In genomic region chr12:38783291-38783690, GRCm38 (mm10) we compare ENCODE assay signal across 13 mouse cellular contexts. TPM values are rescaled to one million over a fixed set of nuclear protein-coding genes. Genes with fewer than 3 reads are reported as not detected.
DNase-seq lines count a peak whose midpoint lies in the region; ATAC-seq and TF ChIP-seq lines count a peak whose summit lies in the region.
"Had no signal": no experiment of that assay in that cellular context is flagged by ENCODE, and none has a peak within 500 bp of the region (broad histone marks: within the 10 kb centered on the region; RNA-seq: fewer than 3 reads in every experiment).

No protein-coding gene starts in this region.

- H3K9me3 ChIP-seq in forebrain, embryonic 12.5 days, result no peaks in the 10 kb centered on the region
- no peaks in the 10 kb centered on the region for H3K9me3 ChIP-seq in forebrain, embryonic 10.5 days
- H3K9me3 ChIP-seq in lung, embryonic 15.5 days, result no peaks in the 10 kb centered on the region
- H3K9me3 ChIP-seq in forebrain, embryonic 15.5 days, result no peaks in the 10 kb centered on the region
- no peaks in the 10 kb centered on the region for H3K9me3 ChIP-seq in stomach, embryonic 14.5 days (ENCODE audit: control insufficient read depth, low read depth, low read length)
- H3K9me3 ChIP-seq: limb, embryonic 12.5 days had no signal

- no peak overlapping the region for H3K9ac ChIP-seq in forebrain, embryonic 12.5 days
- H3K9ac ChIP-seq in lung, embryonic 15.5 days, result no peak overlapping the region; the same call in 1 of the 2 replicates
- H3K9ac ChIP-seq in forebrain, embryonic 15.5 days (replicated peaks), result no peak overlapping the region
- H3K9ac ChIP-seq in stomach, embryonic 14.5 days (replicated peaks; ENCODE audit: low read depth, low read length), result no peak overlapping the region
- H3K9ac ChIP-seq: limb, embryonic 12.5 days had no signal

- TF ChIP-seq CTCF in lung, adult 2 months (IDR thresholded peaks at IDR 0.05; ENCODE audit: insufficient read depth, low read length), result no peak
- no peak for TF ChIP-seq CTCF in kidney, adult 2 months (conservative IDR thresholded peaks at IDR 0.05; ENCODE audit: insufficient read depth, insufficient read length, low read depth, low read length)

- TF ChIP-seq POLR2A in lung, adult 2 months (IDR thresholded peaks at IDR 0.05; ENCODE audit: borderline replicate concordance, extremely low read depth, low read depth, low read length), result no peak
- no peak for TF ChIP-seq POLR2A in kidney, adult 2 months (IDR thresholded peaks at IDR 0.05; ENCODE audit: low read depth, low read length)

- 61% methylated on average over 1 of the region's 1 CpGs for WGBS in forebrain, embryonic 12.5 days
- WGBS in forebrain, embryonic 10.5 days, result 39% methylated on average over 1 of the region's 1 CpGs
- 55% methylated on average over 1 of the region's 1 CpGs for WGBS in lung, embryonic 15.5 days
- whole genome bisulfite sequencing in lung, adult 2 months, result 83% methylated on average over 1 of the region's 1 CpGs
- 57% methylated on average over 1 of the region's 1 CpGs for WGBS in forebrain, embryonic 15.5 days
- 56% methylated on average over 1 of the region's 1 CpGs for WGBS in stomach, embryonic 14.5 days
- 89% methylated on average over 1 of the region's 1 CpGs for WGBS in kidney, adult 2 months

- no peaks in the 10 kb centered on the region for H3K27me3 ChIP-seq in forebrain, embryonic 12.5 days
- no peaks in the 10 kb centered on the region for H3K27me3 ChIP-seq in forebrain, embryonic 10.5 days (ENCODE audit: poor library complexity, severe bottlenecking)
- no peaks in the 10 kb centered on the region for H3K27me3 ChIP-seq in lung, embryonic 15.5 days
- H3K27me3 ChIP-seq in forebrain, embryonic 15.5 days, result no peaks in the 10 kb centered on the region
- no peaks in the 10 kb centered on the region for H3K27me3 ChIP-seq in stomach, embryonic 14.5 days (ENCODE audit: control insufficient read depth, insufficient read depth, low read length)
- H3K27me3 ChIP-seq in kidney, adult 2 months (replicated peaks; ENCODE audit: control insufficient read depth, insufficient read depth, low read length), result no peaks in the 10 kb centered on the region
- H3K27me3 ChIP-seq: limb, embryonic 12.5 days had no signal

- no peak overlapping the region for H3K27ac ChIP-seq in forebrain, embryonic 12.5 days
- no peak overlapping the region for H3K27ac ChIP-seq in forebrain, embryonic 10.5 days
- H3K27ac ChIP-seq in lung, embryonic 15.5 days, result no peak overlapping the region
- H3K27ac ChIP-seq in forebrain, embryonic 15.5 days (replicated peaks), result no peak overlapping the region
- no peak overlapping the region for H3K27ac ChIP-seq in stomach, embryonic 14.5 days (ENCODE audit: low read length)
- H3K27ac ChIP-seq in kidney, adult 2 months (ENCODE audit: insufficient read depth, low read depth, low read length), result no peak overlapping the region
- H3K27ac ChIP-seq: limb, embryonic 12.5 days had no signal

- H3K4me1 ChIP-seq in forebrain, embryonic 12.5 days, result peaks cover 18% of the 10 kb centered on the region
- H3K4me1 ChIP-seq in forebrain, embryonic 10.5 days, result peaks cover 26% of the 10 kb centered on the region
- H3K4me1 ChIP-seq in lung, embryonic 15.5 days, result peaks cover 7% of the 10 kb centered on the region; the same call in 1 of the 2 replicates
- no peaks in the 10 kb centered on the region for H3K4me1 ChIP-seq in lung, adult 2 months (ENCODE audit: control insufficient read depth, insufficient read depth, low read length)
- peaks cover 25% of the 10 kb centered on the region for H3K4me1 ChIP-seq in forebrain, embryonic 15.5 days
- no peaks in the 10 kb centered on the region for H3K4me1 ChIP-seq in stomach, embryonic 14.5 days (ENCODE audit: control insufficient read depth, insufficient read depth, low read length)
- H3K4me1 ChIP-seq in kidney, adult 2 months (ENCODE audit: control insufficient read depth, insufficient read depth, low read length), result peaks cover 5% of the 10 kb centered on the region; the same call in 1 of the 2 replicates

- no peak for DNase-seq in forebrain, embryonic 10.5 days (ENCODE audit: extremely low spot score, low spot score)
- DNase-seq in lung, adult 2 months, result no peak
- DNase-seq in kidney, adult 2 months, result no peak
- no peak for DNase-seq in thymus, postnatal 36 days
- DNase-seq: kidney, postnatal 25 days; right cerebral cortex, postnatal 14 days; thymus, adult 2 months had no signal

- peak overlapping the region; percentile 19 for H3K4me2 ChIP-seq in forebrain, embryonic 12.5 days
- H3K4me2 ChIP-seq in lung, embryonic 15.5 days, result peak overlapping the region; percentile 42
- peak overlapping the region; percentile 17 for H3K4me2 ChIP-seq in forebrain, embryonic 15.5 days (replicated peaks)
- peak overlapping the region; percentile 25 for H3K4me2 ChIP-seq in stomach, embryonic 14.5 days (replicated peaks; ENCODE audit: low read depth, low read length)
- H3K4me2 ChIP-seq: limb, embryonic 12.5 days had no signal

- no peaks in the 10 kb centered on the region for H3K36me3 ChIP-seq in forebrain, embryonic 12.5 days (replicated peaks)
- no peaks in the 10 kb centered on the region for H3K36me3 ChIP-seq in forebrain, embryonic 10.5 days (replicated peaks)
- no peaks in the 10 kb centered on the region for H3K36me3 ChIP-seq in lung, embryonic 15.5 days
- H3K36me3 ChIP-seq in forebrain, embryonic 15.5 days, result no peaks in the 10 kb centered on the region
- H3K36me3 ChIP-seq in stomach, embryonic 14.5 days (ENCODE audit: control insufficient read depth, insufficient read depth, low read length), result no peaks in the 10 kb centered on the region
- H3K36me3 ChIP-seq in kidney, adult 2 months (ENCODE audit: control insufficient read depth, insufficient read depth, low read length), result no peaks in the 10 kb centered on the region
- H3K36me3 ChIP-seq: limb, embryonic 12.5 days had no signal

- no peak for ATAC-seq in forebrain, embryonic 12.5 days (ENCODE audit: low FRiP score)
- no peak for ATAC-seq in lung, embryonic 15.5 days (ENCODE audit: borderline replicate concordance, extremely low read depth, low FRiP score, low TSS enrichment)
- no peak for ATAC-seq in forebrain, embryonic 15.5 days (replicated peaks)
- no peak for ATAC-seq in stomach, embryonic 14.5 days (ENCODE audit: insufficient number of reproducible peaks, insufficient read depth, low FRiP score, low read depth)
- ATAC-seq: activated CD4-positive, CD25-positive, alpha-beta regulatory T cell, adult 4 months had no signal

- H3K4me3 ChIP-seq in forebrain, embryonic 12.5 days (replicated peaks), result no peak overlapping the region
- no peak overlapping the region for H3K4me3 ChIP-seq in forebrain, embryonic 10.5 days
- peak overlapping the region; percentile 3; the same call in 1 of the 2 replicates for H3K4me3 ChIP-seq in lung, embryonic 15.5 days
- no peak overlapping the region for H3K4me3 ChIP-seq in lung, adult 2 months (replicated peaks; ENCODE audit: extremely low read depth, low read depth, low read length)
- H3K4me3 ChIP-seq in forebrain, embryonic 15.5 days, result 0 out of 2 replicates have a peak overlapping the region, but pooled peaks have one; percentile 8
- H3K4me3 ChIP-seq in stomach, embryonic 14.5 days (ENCODE audit: low read depth, low read length), result no peak overlapping the region
- no peak overlapping the region for H3K4me3 ChIP-seq in kidney, adult 2 months (ENCODE audit: insufficient read depth, low read depth, low read length)
- H3K4me3 ChIP-seq: limb, embryonic 12.5 days had no signal

RNA-seq across cellular contexts. Expression of gene Etv1, which starts 4.1 kb away (rescaled TPM):
- polyA plus RNA-seq in forebrain, embryonic 12.5 days (2016; fragmentation: Nextera tagmentation; extraction: Ambion mirVana), result 25.5 and 46.6 TPM in 2 replicates
- 14.2 and 18.0 TPM in 2 replicates for polyA plus RNA-seq in forebrain, embryonic 10.5 days (2016; fragmentation: Nextera tagmentation; extraction: Ambion mirVana)
- 35.8 and 39.4 TPM in 2 replicates for polyA plus RNA-seq in lung, embryonic 15.5 days (2015; fragmentation: Nextera tagmentation; extraction: Ambion mirVana)
- 5.6 and 7.8 TPM in 2 replicates for polyA plus RNA-seq in lung, adult 2 months (2012; rRNA removed)
- polyA plus RNA-seq in forebrain, embryonic 15.5 days (2015; fragmentation: Nextera tagmentation; extraction: Ambion mirVana), result 39.3 and 39.5 TPM in 2 replicates
- 60.2 and 61.6 TPM in 2 replicates for polyA plus RNA-seq in stomach, embryonic 14.5 days (2014; fragmentation: Nextera tagmentation; extraction: Ambion mirVana)
- 8.1 and 9.2 TPM in 2 replicates for polyA plus RNA-seq in kidney, adult 2 months (2012; rRNA removed)

Comparison
In these comparisons a context has a peak if more than half of its experiments do, and no peak if none do; other contexts are left out.
1. H3K4me3 ChIP-seq: peak in lung, embryonic 15.5 days (single experiment) and forebrain, embryonic 15.5 days (single experiment); none in forebrain, embryonic 12.5 days (single experiment), forebrain, embryonic 10.5 days (single experiment), lung, adult 2 months (single experiment), stomach, embryonic 14.5 days (single experiment) and kidney, adult 2 months (single experiment).
2. Peak in every context shown above with its lines, with median percentiles within 50 percentile points of each other: H3K4me2 ChIP-seq.